Mouse (Mus musculus) splenic B cell, adult 2 months (primary cell): ENCODE data around the gene Vsig8.

ENCODE experiments used
- DNase-seq: peaks from one replicate; pipeline ENCODE4 v3.0.0-alpha.2; 2011; ENCODE audit warnings: low read depth, low spot score
- H3K27me3 ChIP-seq: 2 replicates; pipeline ENCODE4 v1.6.1; 2012; ENCODE audit warnings: mild to moderate bottlenecking, low read length, moderate library complexity, mixed read lengths; ENCODE audit not compliant: control insufficient read depth, poor library complexity, insufficient read depth, severe bottlenecking
- H3K36me3 ChIP-seq: 2 replicates; pipeline ENCODE4 v1.6.1; 2012; ENCODE audit warnings: mild to moderate bottlenecking, low read length, moderate library complexity, mixed read lengths; ENCODE audit not compliant: control insufficient read depth, poor library complexity, insufficient read depth, severe bottlenecking

Vsig8 gene

GRCm38 (mm10) chr1:172522524-172522923 is 33.2 kb upstream of the Vsig8 start:
- peak; percentile 84 for DNase-seq
- no peaks in the 10 kb centered on the region for H3K36me3 ChIP-seq
- no peaks in the 10 kb centered on the region for H3K27me3 ChIP-seq

GRCm38 (mm10) chr1:172523699-172524101 is 32.0 kb upstream of the Vsig8 start:
- Histone ChIP-seq H3K36me3 (no peaks in the 10 kb centered on the region), H3K27me3 (no peaks in the 10 kb centered on the region)
- peak; percentile 69 for DNase-seq

GRCm38 (mm10) chr1:172525027-172525764 is 30.5 kb upstream of the Vsig8 start:
- Histone ChIP-seq H3K27me3 (no peaks in the 10 kb centered on the region), H3K36me3 (no peaks in the 10 kb centered on the region)
- DNase-seq = peak; percentile 70

GRCm38 (mm10) chr1:172525971-172526370 is 29.8 kb upstream of the Vsig8 start:
- DNase-seq = no peak
- Histone ChIP-seq H3K27me3 (no peaks in the 10 kb centered on the region), H3K36me3 (no peaks in the 10 kb centered on the region)

- peak; percentile 80 for DNase-seq
- Histone ChIP-seq H3K27me3 (no peaks in the 10 kb centered on the region), H3K36me3 (no peaks in the 10 kb centered on the region)
These were observed 29.2 kb upstream of the Vsig8 start for GRCm38 (mm10) chr1:172526380-172527081.

- DNase-seq = no peak
- Histone ChIP-seq H3K27me3 (no peaks in the 10 kb centered on the region), H3K36me3 (no peaks in the 10 kb centered on the region)
These were observed 28.3 kb upstream of the Vsig8 start for GRCm38 (mm10) chr1:172527431-172527830.

- Histone ChIP-seq H3K27me3 (no peaks in the 10 kb centered on the region), H3K36me3 (no peaks in the 10 kb centered on the region)
- peak; percentile 97 for DNase-seq
These were observed 27.0 kb upstream of the Vsig8 start for GRCm38 (mm10) chr1:172528701-172529100.

GRCm38 (mm10) chr1:172530544-172531220 is 25.1 kb upstream of the Vsig8 start:
- Histone ChIP-seq H3K27me3 (no peaks in the 10 kb centered on the region), H3K36me3 (no peaks in the 10 kb centered on the region)
- no peak for DNase-seq

GRCm38 (mm10) chr1:172532551-172532950 is 23.2 kb upstream of the Vsig8 start:
- no peak for DNase-seq
- Histone ChIP-seq H3K27me3 (no peaks in the 10 kb centered on the region), H3K36me3 (no peaks in the 10 kb centered on the region)

- no peaks in the 10 kb centered on the region for H3K27me3 ChIP-seq
These were observed 20.6 kb upstream of the Vsig8 start for GRCm38 (mm10) chr1:172535116-172535515.

GRCm38 (mm10) chr1:172539827-172540226 is 15.9 kb upstream of the Vsig8 start:
- DNase-seq = no peak
- H3K36me3 ChIP-seq = peaks cover under 1% of the 10 kb centered on the region; the same call in 1 of the 2 replicates
- H3K27me3 ChIP-seq = no peaks in the 10 kb centered on the region

More at GRCm38 (mm10) chr1:172535116-172535515, 20.6 kb upstream of the Vsig8 start:
- H3K36me3 ChIP-seq = no peaks in the 10 kb centered on the region
- no peak for DNase-seq

GRCm38 (mm10) chr1:172540283-172540820 is 15.4 kb upstream of the Vsig8 start:
- DNase-seq = no peak
- H3K36me3 ChIP-seq = peaks cover 2% of the 10 kb centered on the region; the same call in 1 of the 2 replicates
- no peaks in the 10 kb centered on the region for H3K27me3 ChIP-seq

- no peak for DNase-seq
- Histone ChIP-seq H3K27me3 (no peaks in the 10 kb centered on the region), H3K36me3 (peaks cover 2% of the 10 kb centered on the region; the same call in 1 of the 2 replicates)
These were observed 9.7 kb upstream of the Vsig8 start for GRCm38 (mm10) chr1:172546062-172546461.

GRCm38 (mm10) chr1:172548501-172548900 is 7.2 kb upstream of the Vsig8 start:
- H3K36me3 ChIP-seq = peaks cover 2% of the 10 kb centered on the region; the same call in 1 of the 2 replicates
- DNase-seq = peak; percentile 66
- H3K27me3 ChIP-seq = no peaks in the 10 kb centered on the region
